In the genomic region with DNA sequence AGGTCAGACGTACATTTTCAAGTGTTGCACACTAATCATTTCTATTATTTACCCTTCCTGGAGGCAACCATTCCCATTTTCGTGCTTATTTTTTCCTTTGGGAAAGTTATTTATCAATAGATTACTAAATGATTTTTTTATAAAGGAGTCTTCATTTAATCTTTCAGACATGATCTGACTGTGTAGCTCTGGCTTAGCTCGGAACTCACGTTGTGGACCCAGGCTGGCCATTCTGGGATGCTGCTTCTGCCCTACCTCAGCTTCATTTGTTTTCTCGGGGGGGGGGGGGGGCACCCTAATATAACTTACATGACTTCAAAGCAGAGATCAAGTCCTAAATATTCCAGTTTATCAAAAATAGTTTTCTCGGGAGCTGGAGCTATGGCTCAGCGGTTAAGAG, we compare ENCODE assay signal across 9 mouse cellular contexts. TPM values are rescaled to one million over a fixed set of nuclear protein-coding genes. Genes with fewer than 3 reads are reported as not detected.
A peak's percentile ranks its signal among the peaks of the same experiment; 100 is the strongest.
DNase-seq lines count a peak whose midpoint lies in the region; ATAC-seq and TF ChIP-seq lines count a peak whose summit lies in the region.
"Had no signal": no experiment of that assay in that cellular context is flagged by ENCODE, and none has a peak within 500 bp of the region (broad histone marks: within the 10 kb centered on the region; RNA-seq: fewer than 3 reads in every experiment).

No protein-coding gene starts in this region.

- no peak for DNase-seq in kidney, adult 11 months
- no peak for DNase-seq in midbrain, embryonic 14.5 days
- DNase-seq in urinary bladder, adult 18-20 months (ENCODE audit: low spot score in 2 of 2): no peak
- DNase-seq in gastrocnemius, postnatal 10 days: no peak
- no peak for DNase-seq in yolk sac, embryonic 10.5 days (ENCODE audit: low spot score)

- H3K4me2 ChIP-seq in kidney, embryonic 16.5 days (replicated peaks; ENCODE audit: low read depth, low read length): peak overlapping the region; percentile 62
- peak overlapping the region; percentile 48 for H3K4me2 ChIP-seq in hindbrain, embryonic 12.5 days (replicated peaks)
- H3K4me2 ChIP-seq in midbrain, embryonic 14.5 days (ENCODE audit: low read length): peak overlapping the region; percentile 59

- no peak for TF ChIP-seq POLR2A in bone marrow macrophage, adult 2 months (IDR thresholded peaks at IDR 0.05; ENCODE audit: borderline replicate concordance, low read depth, low read length)

- H3K27ac ChIP-seq in kidney, embryonic 16.5 days (ENCODE audit: low read length): peak overlapping the region; percentile 88
- 0 out of 2 replicates have a peak overlapping the region, but pooled peaks have one; percentile 22 for H3K27ac ChIP-seq in bone marrow macrophage, adult 2 months (ENCODE audit: insufficient read depth, low read depth, low read length)
- H3K27ac ChIP-seq in hindbrain, embryonic 12.5 days: peak overlapping the region; percentile 88
- peak overlapping the region; percentile 78 for H3K27ac ChIP-seq in midbrain, embryonic 14.5 days (replicated peaks; ENCODE audit: low read depth, low read length)

- no peaks in the 10 kb centered on the region for H3K27me3 ChIP-seq in kidney, embryonic 16.5 days (ENCODE audit: insufficient read depth, low read length)
- no peaks in the 10 kb centered on the region for H3K27me3 ChIP-seq in hindbrain, embryonic 12.5 days
- H3K27me3 ChIP-seq in midbrain, embryonic 14.5 days (ENCODE audit: control insufficient read depth, insufficient read depth, low read length): no peaks in the 10 kb centered on the region

- H3K9me3 ChIP-seq in kidney, embryonic 16.5 days (ENCODE audit: low read length): no peaks in the 10 kb centered on the region
- no peaks in the 10 kb centered on the region for H3K9me3 ChIP-seq in hindbrain, embryonic 12.5 days (replicated peaks)
- H3K9me3 ChIP-seq in midbrain, embryonic 14.5 days (ENCODE audit: control insufficient read depth, low read length): no peaks in the 10 kb centered on the region

- H3K36me3 ChIP-seq in kidney, embryonic 16.5 days (ENCODE audit: insufficient read depth, low read length): peaks cover 28% of the 10 kb centered on the region
- peaks cover 30% of the 10 kb centered on the region for H3K36me3 ChIP-seq in hindbrain, embryonic 12.5 days
- H3K36me3 ChIP-seq in midbrain, embryonic 14.5 days (ENCODE audit: control insufficient read depth, insufficient read depth, low read length): peaks cover 30% of the 10 kb centered on the region

- H3K4me1 ChIP-seq in kidney, embryonic 16.5 days (ENCODE audit: insufficient read depth, low read length): peaks cover 7% of the 10 kb centered on the region
- H3K4me1 ChIP-seq in bone marrow macrophage, adult 2 months (ENCODE audit: control insufficient read depth, insufficient read depth, low read length): no peaks in the 10 kb centered on the region
- peaks cover 9% of the 10 kb centered on the region for H3K4me1 ChIP-seq in hindbrain, embryonic 12.5 days
- 0 out of 2 replicates have a peak, but pooled peaks cover 4% of the 10 kb centered on the region for H3K4me1 ChIP-seq in midbrain, embryonic 14.5 days (ENCODE audit: control insufficient read depth, insufficient read depth, low read length)

- ATAC-seq in kidney, embryonic 16.5 days (ENCODE audit: low FRiP score, low TSS enrichment): 0 out of 2 replicates have a peak, but pooled peaks have one; percentile 20
- ATAC-seq in hindbrain, embryonic 12.5 days (ENCODE audit: low FRiP score): peak; percentile 50
- peak; percentile 44; the same call in 1 of the 2 replicates for ATAC-seq in midbrain, embryonic 14.5 days (ENCODE audit: low FRiP score, low TSS enrichment)

- H3K4me3 ChIP-seq in kidney, embryonic 16.5 days (ENCODE audit: low read length): peak overlapping the region; percentile 85
- H3K4me3 ChIP-seq in bone marrow macrophage, adult 2 months (ENCODE audit: insufficient read depth, low read length): peak overlapping the region; percentile 40; the same call in 1 of the 2 replicates
- peak overlapping the region; percentile 88 for H3K4me3 ChIP-seq in hindbrain, embryonic 12.5 days
- H3K4me3 ChIP-seq in midbrain, embryonic 14.5 days (replicated peaks; ENCODE audit: low read depth, low read length): peak overlapping the region; percentile 99

- TF ChIP-seq CTCF in bone marrow macrophage, adult 2 months (IDR thresholded peaks at IDR 0.05; ENCODE audit: low read depth, low read length): no peak

- WGBS in kidney, embryonic 16.5 days: 8% methylated on average over 7 of the region's 7 CpGs
- WGBS in hindbrain, embryonic 12.5 days: 9% methylated on average over 7 of the region's 7 CpGs
- WGBS in midbrain, embryonic 14.5 days: 8% methylated on average over 7 of the region's 7 CpGs

- H3K9ac ChIP-seq in kidney, embryonic 16.5 days (replicated peaks; ENCODE audit: low read length): peak overlapping the region; percentile 63
- H3K9ac ChIP-seq in hindbrain, embryonic 12.5 days: peak overlapping the region; percentile 38; the same call in 1 of the 2 replicates
- peak overlapping the region; percentile 57; the same call in 1 of the 2 replicates for H3K9ac ChIP-seq in midbrain, embryonic 14.5 days (replicated peaks; ENCODE audit: low read length)

RNA-seq across cellular contexts. Expression of a gene that starts 0.5 kb away (rescaled TPM):
- 266 and 271 TPM in 2 replicates for polyA plus RNA-seq in kidney, embryonic 16.5 days (2015; fragmentation: Nextera tagmentation; extraction: Ambion mirVana)
- 154 and 173 TPM in 2 replicates for polyA plus RNA-seq in bone marrow macrophage, adult 2 months (2012; ENCODE audit: insufficient read depth, insufficient read length, missing spikeins)
- polyA plus RNA-seq in hindbrain, embryonic 12.5 days (2016; fragmentation: Nextera tagmentation; extraction: Ambion mirVana): 247 and 251 TPM in 2 replicates
- 255 and 277 TPM in 2 replicates for polyA plus RNA-seq in midbrain, embryonic 14.5 days (2014; fragmentation: Nextera tagmentation; extraction: Ambion mirVana)
- total RNA-seq in gastrocnemius, postnatal 10 days (2021): 100 to 1,000 TPM; 172 to 175 TPM

RNA-seq across cellular contexts. Expression of a gene that starts 18.9 kb away (rescaled TPM):
- polyA plus RNA-seq in kidney, embryonic 16.5 days (2015; fragmentation: Nextera tagmentation; extraction: Ambion mirVana): not detected in 2 replicates
- polyA plus RNA-seq in bone marrow macrophage, adult 2 months (2012; ENCODE audit: insufficient read depth, insufficient read length, missing spikeins): not detected in 2 replicates
- not detected in 2 replicates for polyA plus RNA-seq in hindbrain, embryonic 12.5 days (2016; fragmentation: Nextera tagmentation; extraction: Ambion mirVana)
- polyA plus RNA-seq in midbrain, embryonic 14.5 days (2014; fragmentation: Nextera tagmentation; extraction: Ambion mirVana): not detected in 2 replicates
- not detected for total RNA-seq in gastrocnemius, postnatal 10 days (2021)
- total RNA-seq: gastrocnemius, postnatal 14 days had no signal

Comparison
In these comparisons a context has a peak if more than half of its experiments do, and no peak if none do; other contexts are left out.
1. H3K27ac ChIP-seq: peak in every context shown above with its lines; median percentile 88 in kidney, embryonic 16.5 days; 88 in hindbrain, embryonic 12.5 days; 78 in midbrain, embryonic 14.5 days; 22 in bone marrow macrophage, adult 2 months.
2. H3K4me3 ChIP-seq: peak in every context shown above with its lines; median percentile 99 in midbrain, embryonic 14.5 days; 88 in hindbrain, embryonic 12.5 days; 85 in kidney, embryonic 16.5 days; 40 in bone marrow macrophage, adult 2 months.